Comparison of ENCODE assay signal across 9 mouse cellular contexts in the genomic region with DNA sequence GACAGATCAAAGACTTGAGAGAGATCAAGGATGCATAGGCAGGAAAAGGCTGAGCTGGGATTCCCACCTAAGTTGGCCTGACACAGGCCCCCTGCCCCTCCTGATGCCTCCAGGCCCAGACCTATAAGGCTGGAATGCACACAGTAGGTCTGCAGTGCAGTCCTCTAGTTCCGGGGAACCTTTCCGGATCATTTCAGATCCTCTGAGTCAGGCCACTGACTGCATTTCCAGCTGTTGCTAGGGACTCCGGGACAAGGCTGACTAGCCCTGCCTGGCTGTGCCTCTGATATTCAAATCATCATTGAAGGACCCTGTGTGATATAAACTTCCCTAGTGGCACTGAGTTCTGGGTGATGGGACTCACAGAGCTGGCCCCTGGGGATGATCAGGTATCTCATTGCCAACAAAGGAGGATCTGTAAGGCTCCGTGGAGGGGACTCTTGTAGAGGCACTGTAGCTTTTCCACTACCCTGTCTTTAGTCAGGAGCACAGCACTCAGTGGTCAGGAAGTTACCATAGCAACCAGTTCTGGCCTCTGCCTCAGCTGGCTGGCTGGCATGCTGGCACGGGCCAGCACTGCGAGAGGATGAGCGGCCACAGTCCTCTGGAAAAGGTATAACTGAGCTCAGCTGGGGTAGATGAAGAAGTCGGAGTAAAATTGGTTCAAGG.
DNase-seq lines count a peak whose midpoint lies in the region; ATAC-seq and TF ChIP-seq lines count a peak whose summit lies in the region.
"Had no signal": no experiment of that assay in that cellular context is flagged by ENCODE, and none has a peak within 500 bp of the region (broad histone marks: within the 10 kb centered on the region; RNA-seq: fewer than 3 reads in every experiment).

No protein-coding gene starts in this region.

- no peaks in the 10 kb centered on the region for H3K9me3 ChIP-seq in kidney, embryonic 16.5 days (ENCODE audit: low read length)
- H3K9me3 ChIP-seq in intestine, postnatal 0 days (ENCODE audit: control insufficient read depth): no peaks in the 10 kb centered on the region

- H3K27me3 ChIP-seq in cerebellum, adult 2 months (ENCODE audit: control insufficient read depth, insufficient read depth, low read length): no peaks in the 10 kb centered on the region
- no peaks in the 10 kb centered on the region for H3K27me3 ChIP-seq in testis, adult 2 months (ENCODE audit: control insufficient read depth, insufficient read depth, low read length)
- no peaks in the 10 kb centered on the region for H3K27me3 ChIP-seq in kidney, embryonic 16.5 days (ENCODE audit: insufficient read depth, low read length)
- no peaks in the 10 kb centered on the region for H3K27me3 ChIP-seq in intestine, postnatal 0 days (replicated peaks; ENCODE audit: control insufficient read depth, insufficient read depth, low read length)

- no peak overlapping the region for H3K9ac ChIP-seq in kidney, embryonic 16.5 days (replicated peaks; ENCODE audit: low read length)
- no peak overlapping the region for H3K9ac ChIP-seq in intestine, postnatal 0 days (ENCODE audit: low read depth, low read length)
- H3K9ac ChIP-seq: liver, embryonic 14.5 days had no signal

- H3K4me1 ChIP-seq in cerebellum, adult 2 months (ENCODE audit: control insufficient read depth, insufficient read depth, low read length): no peaks in the 10 kb centered on the region
- H3K4me1 ChIP-seq in testis, adult 2 months (ENCODE audit: control insufficient read depth, insufficient read depth, low read length): peaks cover 18% of the 10 kb centered on the region
- H3K4me1 ChIP-seq in kidney, embryonic 16.5 days (ENCODE audit: insufficient read depth, low read length): peaks cover 42% of the 10 kb centered on the region
- no peaks in the 10 kb centered on the region for H3K4me1 ChIP-seq in intestine, postnatal 0 days (replicated peaks; ENCODE audit: control insufficient read depth, insufficient read depth, low read length)

- ATAC-seq in cerebellum, adult (ENCODE audit: insufficient number of reproducible peaks, low FRiP score, low TSS enrichment): no peak
- ATAC-seq in kidney, embryonic 16.5 days (ENCODE audit: low FRiP score, low TSS enrichment): peak; percentile 57; the same call in 1 of the 2 replicates
- ATAC-seq in intestine, postnatal 0 days: no peak

- H3K4me2 ChIP-seq in kidney, embryonic 16.5 days (replicated peaks; ENCODE audit: low read depth, low read length): no peak overlapping the region
- no peak overlapping the region for H3K4me2 ChIP-seq in intestine, postnatal 0 days (replicated peaks; ENCODE audit: low read depth)

- DNase-seq in cerebellum, adult 2 months: peak; percentile 58 to 70
- no peak for DNase-seq in testis, postnatal 14 days (ENCODE audit: low spot score)
- DNase-seq in spleen, postnatal 10 days (ENCODE audit: low spot score in 2 of 2): no peak
- DNase-seq in gastrocnemius, postnatal 10 days: no peak

- TF ChIP-seq CTCF in cerebellum, adult 2 months (IDR thresholded peaks at IDR 0.05; ENCODE audit: borderline replicate concordance, insufficient read depth, low read depth, low read length): no peak
- TF ChIP-seq CTCF in testis, adult 2 months (IDR thresholded peaks at IDR 0.05; ENCODE audit: control insufficient read depth, insufficient read depth, insufficient replicate concordance, low read depth, low read length): no peak
- TF ChIP-seq CTCF in intestine, postnatal 0 days (IDR thresholded peaks at IDR 0.05; ENCODE audit: low read depth): no peak

- no peak overlapping the region for H3K27ac ChIP-seq in cerebellum, adult 2 months (ENCODE audit: insufficient read depth, low read length)
- H3K27ac ChIP-seq in testis, adult 2 months (ENCODE audit: control insufficient read depth, insufficient read depth, low read depth, low read length): no peak overlapping the region
- no peak overlapping the region for H3K27ac ChIP-seq in kidney, embryonic 16.5 days (ENCODE audit: low read length)
- H3K27ac ChIP-seq in intestine, postnatal 0 days (ENCODE audit: low read depth, low read length): no peak overlapping the region
- H3K27ac ChIP-seq: liver, embryonic 14.5 days had no signal

- TF ChIP-seq POLR2A in cerebellum, adult 2 months (IDR thresholded peaks at IDR 0.05; ENCODE audit: borderline replicate concordance, insufficient read depth, low read length): no peak
- TF ChIP-seq POLR2A in testis, adult 2 months (IDR thresholded peaks at IDR 0.05; ENCODE audit: control insufficient read depth, low read depth, low read length): no peak

- no peak overlapping the region for H3K4me3 ChIP-seq in cerebellum, adult 2 months (replicated peaks; ENCODE audit: insufficient read depth, low read depth, low read length)
- peak overlapping the region; percentile 73 for H3K4me3 ChIP-seq in testis, adult 2 months (ENCODE audit: control insufficient read depth, low read depth, low read length)
- no peak overlapping the region for H3K4me3 ChIP-seq in kidney, embryonic 16.5 days (ENCODE audit: low read length)
- H3K4me3 ChIP-seq in intestine, postnatal 0 days (ENCODE audit: low read depth, low read length): no peak overlapping the region

- no peaks in the 10 kb centered on the region for H3K36me3 ChIP-seq in testis, adult 2 months (ENCODE audit: control insufficient read depth, insufficient read depth, low read length)
- peaks cover 17% of the 10 kb centered on the region; the same call in 1 of the 2 replicates for H3K36me3 ChIP-seq in kidney, embryonic 16.5 days (ENCODE audit: insufficient read depth, low read length)
- peaks cover 20% of the 10 kb centered on the region for H3K36me3 ChIP-seq in intestine, postnatal 0 days (ENCODE audit: control insufficient read depth, insufficient read depth)

- WGBS in cerebellum, adult 2 months: 43% methylated on average over 8 of the region's 8 CpGs
- WGBS in kidney, embryonic 16.5 days: 35% methylated on average over 8 of the region's 8 CpGs
- 70% methylated on average over 8 of the region's 8 CpGs for WGBS in intestine, postnatal 0 days

Comparison
In these comparisons a context has a peak if more than half of its experiments do, and no peak if none do; other contexts are left out.
1. DNase-seq: peak in cerebellum, adult 2 months (2 of 2); none in testis, postnatal 14 days (single experiment), spleen, postnatal 10 days (0 of 2) and gastrocnemius, postnatal 10 days (single experiment).